Mouse (Mus musculus) lung, adult 2 months (tissue): Measurements from ENCODE around the gene Dnajb12.
A peak's percentile ranks its signal among the peaks of the same experiment; 100 is the strongest.

Experiments
- CTCF ChIP-seq: fragments of 200-500 bp; IDR thresholded peaks from 2 replicates; pipeline ENCODE4 v1.5.1; 2011; ENCODE audit warnings: mild to moderate bottlenecking, low read length, control low read depth; ENCODE audit not compliant: insufficient read depth
- POLR2A ChIP-seq: fragments of 200-500 bp; IDR thresholded peaks from 2 replicates; pipeline ENCODE4 v1.6.1; 2011; ENCODE audit warnings: low read depth, mild to moderate bottlenecking, control low read depth, low read length, borderline replicate concordance; ENCODE audit errors: extremely low read depth

DNA sequence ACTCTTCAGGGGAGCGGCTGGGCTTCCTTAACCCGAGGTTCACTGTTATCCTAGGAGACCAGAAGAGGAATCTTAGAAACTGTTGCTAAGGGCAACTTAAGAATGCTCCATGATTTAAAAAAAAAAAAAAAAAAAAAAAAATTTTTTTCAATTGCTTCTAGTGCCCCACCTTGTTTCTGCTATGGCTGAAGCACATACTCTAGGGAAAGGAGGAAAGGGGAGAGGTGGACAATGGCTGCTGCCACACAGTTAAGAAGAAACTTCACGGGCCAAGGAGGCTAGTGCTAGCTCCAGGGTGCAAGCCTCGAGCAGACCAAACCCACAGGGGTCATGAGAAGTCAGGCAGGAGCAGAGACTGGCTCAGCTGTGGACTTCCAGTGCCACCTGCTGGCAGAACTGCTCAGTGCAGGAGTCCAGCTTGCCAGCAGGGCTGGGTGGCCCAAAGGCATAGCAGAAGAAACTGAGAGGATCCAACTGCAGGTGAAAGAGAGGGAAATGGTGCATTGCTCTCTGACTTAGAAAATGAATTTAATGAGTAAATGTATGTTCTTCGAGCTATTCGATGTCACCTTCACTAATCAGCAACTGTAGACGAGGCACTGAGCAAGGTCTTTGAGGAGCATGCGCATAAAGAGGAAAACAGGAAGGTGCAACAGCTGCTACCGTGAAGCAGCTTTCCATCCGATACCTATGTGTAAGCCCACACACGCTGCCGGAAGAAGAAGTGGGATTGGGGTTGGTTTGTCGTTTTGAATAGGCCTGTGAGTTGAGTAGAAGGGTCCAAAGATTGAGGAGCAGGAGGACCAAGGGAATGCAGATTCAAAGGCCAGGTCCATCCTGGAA lies 14.3 kb upstream of the Dnajb12 start:
- TF ChIP-seq CTCF: peak; percentile 98
- no peak for TF ChIP-seq POLR2A
